Mouse (Mus musculus): ENCODE data around the gene Zfp784. TPM values are rescaled to one million over a fixed set of nuclear protein-coding genes. Genes with fewer than 3 reads are reported as not detected.
"Not testable (repeated sequence)": the region's sequence is repeated elsewhere in the genome, so short reads cannot be mapped to it uniquely, and the experiment has no call there.

Gene Zfp784
- total RNA-seq, 2 experiments from 2014 or later, result 5.4 to 6.5 TPM

GRCm38 (mm10) chr7:5033818-5034217 lies 4.4 kb downstream of the Zfp784 start, which contains the start of gene 4632433K11Rik:
4632433K11Rik (plus strand) TSS chr7:5034118.
- no peak for DNase-seq (ENCODE audit: low spot score in 2 of 2)
- intact Hi-C loops (cut with DNase I), result no loop called here

- intact Hi-C loops (cut with DNase I), result no loop called here
- no peak for DNase-seq (ENCODE audit: low spot score in 2 of 2)
Observed at GRCm38 (mm10) chr7:5031496-5031895, 6.8 kb downstream of the Zfp784 start.

- intact Hi-C loops (cut with DNase I), result no loop called here
- no peak for DNase-seq (ENCODE audit: low spot score in 2 of 2)
Observed at GRCm38 (mm10) chr7:5030554-5031275, 7.5 kb downstream of the Zfp784 start.

- intact Hi-C loops (cut with DNase I), result no loop called here
- no peak for DNase-seq (ENCODE audit: low spot score in 2 of 2)
Observed at GRCm38 (mm10) chr7:5029946-5030345, 8.3 kb downstream of the Zfp784 start.

GRCm38 (mm10) chr7:5029543-5029942 lies 8.7 kb downstream of the Zfp784 start:
- intact Hi-C loops (cut with DNase I), result no loop called here
- no peak for DNase-seq (ENCODE audit: low spot score in 2 of 2)

- intact Hi-C loops (cut with DNase I), result loop anchor here (2.0 kb wide), 1 partner anchor 30 kb away; the partner anchor contains the start of gene Zfp580
- no peak for DNase-seq (ENCODE audit: low spot score in 2 of 2)
Observed at GRCm38 (mm10) chr7:5021197-5021596, 17.0 kb downstream of the Zfp784 start.

- DNase-seq (ENCODE audit: low spot score in 2 of 2), result no peak
- intact Hi-C loops (cut with DNase I), result loop anchor here (1.0 to 2.0 kb wide), 2 partner anchors 30 to 41 kb away; partner anchors contain the start of gene Zfp580
Observed at GRCm38 (mm10) chr7:5020685-5021084, 17.6 kb downstream of the Zfp784 start.

GRCm38 (mm10) chr7:5020000-5020681 lies 18.1 kb downstream of the Zfp784 start, which contains the start of the genes Zfp865 and Ccdc106:
Zfp865 (plus strand) TSS chr7:5020376.
Ccdc106 (plus strand) TSS chr7:5020553.
- intact Hi-C loops (cut with DNase I), result loop anchor here (1.0 to 2.0 kb wide), 2 partner anchors 31 to 41 kb away; partner anchors contain the start of gene Zfp580
- DNase-seq (ENCODE audit: low spot score in 2 of 2), result peak; percentile 100

GRCm38 (mm10) chr7:5019576-5019975 lies 18.7 kb downstream of the Zfp784 start:
- intact Hi-C loops (cut with DNase I); DNase-seq (ENCODE audit: low spot score in 2 of 2): not testable (repeated sequence)

- intact Hi-C loops (cut with DNase I), result no loop called here
- no peak for DNase-seq (ENCODE audit: low spot score in 2 of 2)
Observed at GRCm38 (mm10) chr7:5017931-5018330, 20.3 kb downstream of the Zfp784 start.

GRCm38 (mm10) chr7:5017352-5017751 lies 20.9 kb downstream of the Zfp784 start:
- no peak for DNase-seq (ENCODE audit: low spot score in 2 of 2)
- intact Hi-C loops (cut with DNase I), result no loop called here

- intact Hi-C loops (cut with DNase I), result no loop called here
- DNase-seq (ENCODE audit: low spot score in 2 of 2), result no peak
Observed at GRCm38 (mm10) chr7:5016920-5017319, 21.3 kb downstream of the Zfp784 start.

- no peak for DNase-seq (ENCODE audit: low spot score in 2 of 2)
- intact Hi-C loops (cut with DNase I), result no loop called here
Observed at GRCm38 (mm10) chr7:5016057-5016456, 22.2 kb downstream of the Zfp784 start.

GRCm38 (mm10) chr7:5015118-5016001 lies 22.9 kb downstream of the Zfp784 start, which contains the start of gene Gm44973:
Gm44973 (plus strand) TSS chr7:5015496.
- peak; percentile 93 to 96 for DNase-seq (ENCODE audit: low spot score in 2 of 2)
- intact Hi-C loops (cut with DNase I), result loop anchor here (2.0 kb wide), 2 partner anchors 19 to 73 kb away; partner anchors contain the start of gene Zfp579

- intact Hi-C loops (cut with DNase I), result loop anchor here (2.0 kb wide), 2 partner anchors 18 to 72 kb away; partner anchors contain the start of gene Zfp579
- peak; percentile 96 to 99 for DNase-seq (ENCODE audit: low spot score in 2 of 2)
Observed at GRCm38 (mm10) chr7:5014251-5015117, 23.8 kb downstream of the Zfp784 start, which contains the start of the genes Zfp524 and Fiz1. Zfp524 (plus strand) TSS chr7:5014415. Fiz1 (minus strand) TSS chr7:5014697.

GRCm38 (mm10) chr7:5012681-5013513 lies 25.3 kb downstream of the Zfp784 start:
- no peak for DNase-seq (ENCODE audit: low spot score in 2 of 2)
- intact Hi-C loops (cut with DNase I), result no loop called here

- no peak for DNase-seq (ENCODE audit: low spot score in 2 of 2)
- intact Hi-C loops (cut with DNase I), result no loop called here
Observed at GRCm38 (mm10) chr7:5008229-5008628, 30.0 kb downstream of the Zfp784 start.
